Mouse (Mus musculus): ENCODE measurements around the gene Pcolce2.

DNA sequence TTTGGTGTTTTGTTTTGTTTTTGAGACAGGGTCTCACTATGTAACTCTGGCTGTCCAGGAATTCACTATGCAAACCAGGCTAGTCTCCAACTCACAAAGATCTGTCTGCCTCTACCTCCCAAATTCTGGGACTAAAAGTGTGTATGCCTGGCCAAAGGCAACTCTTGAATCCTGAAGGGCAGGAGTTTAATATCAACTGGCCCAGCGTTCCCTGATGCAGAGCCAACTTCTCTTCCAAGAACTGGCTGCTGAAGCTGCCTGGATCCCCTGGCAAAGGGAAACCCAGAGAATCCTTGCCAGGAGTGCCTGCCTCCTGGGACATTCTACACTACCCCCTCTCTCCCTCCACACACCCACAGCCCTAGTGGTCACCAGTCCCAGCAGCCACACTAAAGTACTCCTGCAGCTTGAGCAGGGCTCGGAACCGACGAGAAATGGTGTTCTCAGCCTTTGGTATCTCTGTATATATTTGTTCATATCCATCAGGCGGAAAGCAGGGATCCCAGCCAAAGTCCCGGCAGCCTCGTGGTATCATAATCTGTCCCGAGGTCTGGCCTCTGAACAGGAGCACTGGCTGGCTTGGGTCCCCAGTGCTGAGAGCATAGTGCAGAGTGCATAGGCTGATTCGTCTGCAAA is 37.8 kb downstream of the Pcolce2 start:
- TF ChIP-seq CTCF (conservative IDR thresholded peaks at IDR 0.05; ENCODE audit: insufficient read depth, insufficient read length, low read depth, low read length) (no peak), POLR2A (IDR thresholded peaks at IDR 0.05; ENCODE audit: low read depth, low read length) (no peak)

Data from kidney, adult 2 months (tissue).